Mouse (Mus musculus): ENCODE measurements around the gene Psmd11. TPM values are rescaled to one million over a fixed set of nuclear protein-coding genes. Genes with fewer than 3 reads are reported as not detected.

Gene Psmd11
- polyA plus RNA-seq, 1 experiment: 71.3 TPM

- peaks cover 8% of the 10 kb centered on the region for H3K4me1 ChIP-seq (ENCODE audit: control insufficient read depth, insufficient read depth, low read length)
- WGBS: 75% methylated on average over 9 of the region's 9 CpGs
- no peak overlapping the region for H3K27ac ChIP-seq (ENCODE audit: control insufficient read depth, insufficient read depth, low read depth, low read length, poor library complexity)
- TF ChIP-seq POLR2A (IDR thresholded peaks at IDR 0.05; ENCODE audit: borderline replicate concordance, control insufficient read depth, low read depth, low read length) (no peak), CTCF (IDR thresholded peaks at IDR 0.05; ENCODE audit: control insufficient read depth, insufficient read depth, low read length) (no peak)
- no peak overlapping the region for H3K4me3 ChIP-seq (replicated peaks; ENCODE audit: control insufficient read depth, low read depth, low read length)
These were observed 90.3 kb downstream of the Psmd11 start for GRCm38 (mm10) chr11:80518421-80519367.

GRCm38 (mm10) chr11:80521148-80521547 is 92.7 kb downstream of the Psmd11 start:
- H3K4me1 ChIP-seq (ENCODE audit: control insufficient read depth, insufficient read depth, low read length): peaks cover 8% of the 10 kb centered on the region
- WGBS: 66% methylated on average over 2 of the region's 2 CpGs
- H3K27ac ChIP-seq (ENCODE audit: control insufficient read depth, insufficient read depth, low read depth, low read length, poor library complexity): no peak overlapping the region
- no peak for TF ChIP-seq CTCF (IDR thresholded peaks at IDR 0.05; ENCODE audit: control insufficient read depth, insufficient read depth, low read length)
- TF ChIP-seq POLR2A (IDR thresholded peaks at IDR 0.05; ENCODE audit: borderline replicate concordance, control insufficient read depth, low read depth, low read length): no peak
- no peak overlapping the region for H3K4me3 ChIP-seq (replicated peaks; ENCODE audit: control insufficient read depth, low read depth, low read length)

Other genes with a start within 250 kb of the Psmd11 start
- gene Rnf135, start 244.8 kb upstream of the Psmd11 start, polyA plus RNA-seq (2011; ENCODE audit: insufficient read depth, insufficient read length, low replicate concordance, missing spikeins): 2.3 and 6.0 TPM in 2 replicates
- 10.1 and 15.5 TPM in 2 replicates for gene Rhot1, start 219.6 kb upstream of the Psmd11 start, polyA plus RNA-seq (2011; ENCODE audit: insufficient read depth, insufficient read length, low replicate concordance, missing spikeins)
- 0.52 TPM in 1 of 2 replicates, not detected in the other for gene Rhbdl3, start 127.7 kb upstream of the Psmd11 start, polyA plus RNA-seq (2011; ENCODE audit: insufficient read depth, insufficient read length, low replicate concordance, missing spikeins)
- gene 5730455P16Rik, start 50.6 kb upstream of the Psmd11 start, polyA plus RNA-seq (2011; ENCODE audit: insufficient read depth, insufficient read length, low replicate concordance, missing spikeins): 27.9 and 42.0 TPM in 2 replicates
- gene Zfp207, start 45.3 kb upstream of the Psmd11 start, polyA plus RNA-seq (2011; ENCODE audit: insufficient read depth, insufficient read length, low replicate concordance, missing spikeins): 103 and 109 TPM in 2 replicates
- 2.4 and 3.2 TPM in 2 replicates for gene Cdk5r1, start 48.4 kb downstream of the Psmd11 start, polyA plus RNA-seq (2011; ENCODE audit: insufficient read depth, insufficient read length, low replicate concordance, missing spikeins)

Measured in bone marrow, adult 2 months (tissue).